Mouse (Mus musculus): Measurements from ENCODE around the gene Rps6ka5. TPM values are rescaled to one million over a fixed set of nuclear protein-coding genes. Genes with fewer than 3 reads are reported as not detected.

Rps6ka5 gene
- polyA plus RNA-seq, 1 experiment from 2014 or later: 6.1 TPM

DNA sequence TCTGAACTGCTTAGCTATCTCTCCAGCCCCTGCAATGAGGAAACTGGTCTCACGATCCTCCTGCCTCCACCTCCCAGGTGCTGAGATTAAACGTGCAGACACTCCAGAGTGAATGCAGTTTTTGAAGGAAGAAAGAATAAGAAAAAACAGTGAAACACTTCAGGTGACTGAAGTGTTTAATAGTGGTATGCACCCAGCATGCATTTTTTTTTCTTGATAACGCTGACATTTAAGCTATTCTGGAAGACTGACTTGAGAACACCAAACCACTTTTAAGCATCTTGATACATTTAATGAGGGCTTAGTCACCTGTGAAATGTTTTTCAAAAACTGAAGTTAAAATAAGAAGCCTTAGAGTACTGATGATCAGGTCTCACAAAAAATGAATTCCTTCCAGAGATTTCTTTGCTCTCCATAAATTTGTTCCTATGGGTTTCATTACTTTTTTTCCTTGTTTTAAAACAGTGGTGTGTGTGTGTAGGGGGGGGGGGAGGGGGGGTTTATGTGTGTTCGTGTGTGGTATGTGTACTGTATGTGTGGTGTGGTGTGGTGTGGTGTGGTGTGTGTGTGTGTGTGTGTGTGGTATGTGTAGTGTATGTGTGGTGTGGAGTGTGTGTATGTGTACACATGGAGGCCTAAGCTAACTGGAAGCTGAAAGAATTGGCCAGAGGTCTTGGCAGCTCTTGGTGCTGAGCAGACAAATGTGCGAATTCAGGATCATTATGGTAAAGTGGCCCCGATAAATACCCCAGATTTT lies 183.2 kb downstream of the Rps6ka5 start:
- no peak for ATAC-seq (replicated peaks; ENCODE audit: insufficient number of reproducible peaks, low FRiP score, low TSS enrichment)
- Histone ChIP-seq H3K36me3 (ENCODE audit: control insufficient read depth, insufficient read depth, low read length) (no peaks in the 10 kb centered on the region), H3K4me2 (no peak overlapping the region), H3K27me3 (ENCODE audit: control insufficient read depth, insufficient read depth, low read length) (no peaks in the 10 kb centered on the region), H3K27ac (ENCODE audit: low read depth, low read length) (no peak overlapping the region), H3K4me3 (ENCODE audit: low read depth, low read length) (no peak overlapping the region), H3K9me3 (replicated peaks; ENCODE audit: control insufficient read depth, low read length) (no peaks in the 10 kb centered on the region), H3K4me1 (ENCODE audit: control insufficient read depth, insufficient read depth, low read length) (no peaks in the 10 kb centered on the region), H3K9ac (ENCODE audit: low read depth, low read length) (no peak overlapping the region)
- WGBS (ENCODE audit: insufficient replicate concordance): 74% methylated on average over 6 of the region's 6 CpGs

DNA sequence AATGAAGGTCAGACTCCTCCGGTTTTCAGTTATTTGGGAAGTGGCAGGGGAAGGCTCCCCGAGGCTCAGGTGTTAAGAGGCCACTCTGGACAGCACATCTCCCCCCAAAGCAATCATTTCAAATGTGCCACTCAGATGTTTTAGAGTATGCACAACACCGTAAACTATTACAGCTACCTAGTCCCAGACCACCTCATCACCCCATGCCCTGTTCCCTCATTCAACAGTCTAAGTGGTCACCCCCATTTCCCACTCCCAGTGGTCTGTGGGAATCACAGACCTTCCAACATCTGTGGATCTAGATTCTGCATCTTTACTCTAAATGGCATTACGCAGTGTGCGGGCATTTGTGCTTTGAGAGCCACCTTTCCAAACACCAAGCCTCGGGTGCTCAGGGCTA lies 184.3 kb downstream of the Rps6ka5 start:
- Histone ChIP-seq H3K36me3 (ENCODE audit: control insufficient read depth, insufficient read depth, low read length) (no peaks in the 10 kb centered on the region), H3K4me3 (ENCODE audit: low read depth, low read length) (no peak overlapping the region), H3K9me3 (replicated peaks; ENCODE audit: control insufficient read depth, low read length) (no peaks in the 10 kb centered on the region), H3K27me3 (ENCODE audit: control insufficient read depth, insufficient read depth, low read length) (no peaks in the 10 kb centered on the region), H3K27ac (ENCODE audit: low read depth, low read length) (no peak overlapping the region), H3K9ac (ENCODE audit: low read depth, low read length) (no peak overlapping the region), H3K4me2 (no peak overlapping the region), H3K4me1 (ENCODE audit: control insufficient read depth, insufficient read depth, low read length) (no peaks in the 10 kb centered on the region)
- no peak for ATAC-seq (replicated peaks; ENCODE audit: insufficient number of reproducible peaks, low FRiP score, low TSS enrichment)
- WGBS (ENCODE audit: insufficient replicate concordance): 87% methylated on average over 6 of the region's 6 CpGs

DNA sequence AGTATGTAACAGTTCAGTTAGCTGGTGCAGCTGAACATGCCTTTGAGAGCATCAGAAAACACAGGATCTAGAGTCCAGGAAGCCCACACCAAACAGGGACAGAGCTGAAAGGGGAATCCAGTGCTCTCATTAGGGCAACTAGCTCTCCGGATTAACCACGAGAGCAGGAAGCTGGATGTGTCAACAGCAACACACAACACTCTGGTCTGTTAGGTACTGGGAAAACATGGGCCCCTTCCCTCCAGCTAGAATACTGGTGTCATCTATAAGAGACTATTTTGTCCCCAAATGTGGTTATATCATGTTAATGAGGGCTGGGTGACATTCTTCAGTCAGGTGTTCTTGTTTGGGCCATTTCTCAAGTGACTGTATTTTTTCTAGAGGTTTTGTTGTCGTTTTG lies 184.7 kb downstream of the Rps6ka5 start:
- no peak for ATAC-seq (replicated peaks; ENCODE audit: insufficient number of reproducible peaks, low FRiP score, low TSS enrichment)
- H3K27me3 ChIP-seq (ENCODE audit: control insufficient read depth, insufficient read depth, low read length): no peaks in the 10 kb centered on the region
- no peak overlapping the region for H3K9ac ChIP-seq (ENCODE audit: low read depth, low read length)
- H3K27ac ChIP-seq (ENCODE audit: low read depth, low read length): no peak overlapping the region
- no peaks in the 10 kb centered on the region for H3K9me3 ChIP-seq (replicated peaks; ENCODE audit: control insufficient read depth, low read length)
- no peaks in the 10 kb centered on the region for H3K4me1 ChIP-seq (ENCODE audit: control insufficient read depth, insufficient read depth, low read length)
- H3K4me2 ChIP-seq: no peak overlapping the region
- 36% methylated on average over 3 of the region's 3 CpGs for WGBS (ENCODE audit: insufficient replicate concordance)
- H3K36me3 ChIP-seq (ENCODE audit: control insufficient read depth, insufficient read depth, low read length): no peaks in the 10 kb centered on the region
- no peak overlapping the region for H3K4me3 ChIP-seq (ENCODE audit: low read depth, low read length)

DNA sequence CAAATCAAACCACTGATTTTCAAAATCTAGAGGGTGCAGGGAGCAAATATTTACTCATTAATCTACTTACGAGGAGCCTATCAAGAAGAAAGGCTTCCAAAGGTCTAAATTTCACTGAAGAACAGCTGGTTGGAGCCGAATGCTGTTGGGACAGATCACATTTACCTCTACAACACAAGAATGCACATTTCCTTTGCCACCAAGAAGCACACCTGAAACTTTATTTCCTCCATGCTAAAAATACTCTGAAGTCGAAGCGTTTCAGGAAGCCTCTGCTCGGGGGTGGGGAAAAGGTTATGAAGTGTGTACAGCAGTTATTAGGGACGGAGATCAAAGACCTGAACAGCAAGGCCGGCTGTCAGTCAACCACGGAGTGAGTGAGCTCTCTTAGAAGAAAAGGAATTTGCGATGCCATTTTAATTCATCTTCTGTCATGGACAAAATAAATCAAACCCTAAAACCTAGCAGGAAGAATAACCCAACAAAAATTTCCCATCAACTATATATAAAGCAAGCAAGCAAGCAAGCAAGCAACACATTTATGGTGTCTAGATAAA lies 187.5 kb downstream of the Rps6ka5 start:
- H3K27me3 ChIP-seq (ENCODE audit: control insufficient read depth, insufficient read depth, low read length): no peaks in the 10 kb centered on the region
- H3K9ac ChIP-seq (ENCODE audit: low read depth, low read length): no peak overlapping the region
- no peak for ATAC-seq (replicated peaks; ENCODE audit: insufficient number of reproducible peaks, low FRiP score, low TSS enrichment)
- H3K27ac ChIP-seq (ENCODE audit: low read depth, low read length): no peak overlapping the region
- H3K36me3 ChIP-seq (ENCODE audit: control insufficient read depth, insufficient read depth, low read length): no peaks in the 10 kb centered on the region
- H3K4me2 ChIP-seq: no peak overlapping the region
- WGBS (ENCODE audit: insufficient replicate concordance): 54% methylated on average over 9 of the region's 9 CpGs
- no peak overlapping the region for H3K4me3 ChIP-seq (ENCODE audit: low read depth, low read length)
- no peaks in the 10 kb centered on the region for H3K9me3 ChIP-seq (replicated peaks; ENCODE audit: control insufficient read depth, low read length)
- peaks cover 4% of the 10 kb centered on the region; the same call in 1 of the 2 replicates for H3K4me1 ChIP-seq (ENCODE audit: control insufficient read depth, insufficient read depth, low read length)

DNA sequence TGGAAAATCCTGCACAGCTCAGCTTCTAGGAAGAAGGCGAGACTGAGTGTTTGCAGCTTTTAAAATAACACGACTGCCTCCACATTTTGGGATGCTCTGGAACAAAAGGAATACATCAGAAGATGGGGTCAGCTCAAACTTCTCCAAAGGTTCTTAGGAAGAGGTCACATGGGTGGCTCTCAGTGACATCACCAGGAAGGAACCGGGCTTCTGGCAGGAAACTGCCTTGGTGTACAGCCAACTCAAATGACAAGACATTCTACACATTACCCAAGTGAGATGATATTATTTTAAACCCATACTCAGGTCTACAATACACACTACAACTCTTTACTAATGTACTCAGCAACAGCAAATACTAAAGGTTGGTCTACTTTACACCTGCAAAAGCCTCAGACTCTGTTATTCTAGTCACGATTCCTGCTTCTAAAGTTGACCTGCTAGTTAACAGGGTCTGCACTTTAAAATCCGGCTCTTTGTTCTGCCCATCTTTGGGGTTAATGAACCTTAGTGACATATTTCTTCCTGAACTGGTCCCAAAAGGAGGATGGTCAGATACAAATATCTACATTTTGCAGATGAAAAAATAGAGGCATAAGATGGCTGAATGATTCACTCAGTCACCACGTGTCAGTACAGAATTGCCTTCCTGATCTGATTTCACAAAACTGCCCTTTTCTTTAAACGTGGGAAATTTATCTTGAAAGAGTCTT lies 188.2 kb downstream of the Rps6ka5 start:
- 62% methylated on average over 7 of the region's 7 CpGs for WGBS (ENCODE audit: insufficient replicate concordance)

DNA sequence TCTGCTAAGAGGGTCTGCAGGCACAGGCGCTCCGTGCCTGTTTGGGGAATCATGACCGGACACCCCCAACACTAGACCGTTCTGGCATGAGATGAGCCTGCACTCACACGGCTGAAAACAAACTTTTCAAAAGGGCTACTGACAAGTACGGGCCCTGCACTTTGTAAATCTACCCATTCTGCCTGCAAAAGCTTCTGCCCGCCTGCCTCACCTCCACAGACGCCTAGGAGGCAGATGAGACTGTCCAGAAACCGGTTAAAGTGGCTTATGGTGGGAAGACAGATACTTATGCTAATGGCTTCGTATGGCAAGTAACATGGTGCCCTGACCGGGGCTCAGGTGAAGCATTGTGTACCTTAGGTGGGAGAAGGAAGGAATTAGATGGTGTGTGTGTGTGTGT lies 189.7 kb downstream of the Rps6ka5 start:
- Histone ChIP-seq H3K27ac (ENCODE audit: low read depth, low read length) (no peak overlapping the region), H3K27me3 (ENCODE audit: control insufficient read depth, insufficient read depth, low read length) (no peaks in the 10 kb centered on the region), H3K4me2 (no peak overlapping the region), H3K9ac (ENCODE audit: low read depth, low read length) (no peak overlapping the region), H3K9me3 (replicated peaks; ENCODE audit: control insufficient read depth, low read length) (no peaks in the 10 kb centered on the region), H3K36me3 (ENCODE audit: control insufficient read depth, insufficient read depth, low read length) (no peaks in the 10 kb centered on the region), H3K4me3 (ENCODE audit: low read depth, low read length) (no peak overlapping the region), H3K4me1 (ENCODE audit: control insufficient read depth, insufficient read depth, low read length) (peaks cover 7% of the 10 kb centered on the region)
- WGBS (ENCODE audit: insufficient replicate concordance): 60% methylated on average over 11 of the region's 11 CpGs
- no peak for ATAC-seq (replicated peaks; ENCODE audit: insufficient number of reproducible peaks, low FRiP score, low TSS enrichment)

More for the DNA sequence above, 188.2 kb downstream of the Rps6ka5 start:
- no peak overlapping the region for H3K27ac ChIP-seq (ENCODE audit: low read depth, low read length)
- H3K9me3 ChIP-seq (replicated peaks; ENCODE audit: control insufficient read depth, low read length): no peaks in the 10 kb centered on the region
- peaks cover 4% of the 10 kb centered on the region; the same call in 1 of the 2 replicates for H3K4me1 ChIP-seq (ENCODE audit: control insufficient read depth, insufficient read depth, low read length)
- no peak overlapping the region for H3K4me3 ChIP-seq (ENCODE audit: low read depth, low read length)
- no peak for ATAC-seq (replicated peaks; ENCODE audit: insufficient number of reproducible peaks, low FRiP score, low TSS enrichment)
- no peaks in the 10 kb centered on the region for H3K27me3 ChIP-seq (ENCODE audit: control insufficient read depth, insufficient read depth, low read length)
- H3K36me3 ChIP-seq (ENCODE audit: control insufficient read depth, insufficient read depth, low read length): no peaks in the 10 kb centered on the region
- no peak overlapping the region for H3K4me2 ChIP-seq
- H3K9ac ChIP-seq (ENCODE audit: low read depth, low read length): no peak overlapping the region

DNA sequence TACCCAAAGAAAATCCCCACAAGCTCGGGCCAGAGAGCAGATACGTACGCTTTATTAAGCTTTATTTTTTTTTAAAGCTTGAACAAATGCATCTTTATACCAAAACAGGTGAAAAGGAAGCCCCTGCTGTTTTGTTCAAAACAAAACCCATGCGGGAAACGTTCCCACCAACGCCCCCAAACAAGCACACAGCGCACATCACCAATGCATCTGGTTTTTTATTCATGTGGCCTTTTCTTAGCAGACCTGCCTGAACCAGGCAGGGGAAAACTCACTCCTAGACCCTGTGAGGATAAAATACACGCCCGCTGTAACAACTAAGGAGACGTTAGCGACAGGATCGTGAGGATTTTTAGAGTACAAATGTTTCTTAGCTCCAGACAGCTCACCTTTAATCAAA lies 191.8 kb downstream of the Rps6ka5 start:
- ATAC-seq (replicated peaks; ENCODE audit: insufficient number of reproducible peaks, low FRiP score, low TSS enrichment): no peak
- Histone ChIP-seq H3K9me3 (replicated peaks; ENCODE audit: control insufficient read depth, low read length) (no peaks in the 10 kb centered on the region), H3K27ac (ENCODE audit: low read depth, low read length) (no peak overlapping the region), H3K4me2 (no peak overlapping the region), H3K36me3 (ENCODE audit: control insufficient read depth, insufficient read depth, low read length) (no peaks in the 10 kb centered on the region), H3K4me1 (ENCODE audit: control insufficient read depth, insufficient read depth, low read length) (peaks cover 7% of the 10 kb centered on the region), H3K9ac (ENCODE audit: low read depth, low read length) (no peak overlapping the region), H3K4me3 (ENCODE audit: low read depth, low read length) (no peak overlapping the region), H3K27me3 (ENCODE audit: control insufficient read depth, insufficient read depth, low read length) (no peaks in the 10 kb centered on the region)
- 82% methylated on average over 12 of the region's 12 CpGs for WGBS (ENCODE audit: insufficient replicate concordance)

DNA sequence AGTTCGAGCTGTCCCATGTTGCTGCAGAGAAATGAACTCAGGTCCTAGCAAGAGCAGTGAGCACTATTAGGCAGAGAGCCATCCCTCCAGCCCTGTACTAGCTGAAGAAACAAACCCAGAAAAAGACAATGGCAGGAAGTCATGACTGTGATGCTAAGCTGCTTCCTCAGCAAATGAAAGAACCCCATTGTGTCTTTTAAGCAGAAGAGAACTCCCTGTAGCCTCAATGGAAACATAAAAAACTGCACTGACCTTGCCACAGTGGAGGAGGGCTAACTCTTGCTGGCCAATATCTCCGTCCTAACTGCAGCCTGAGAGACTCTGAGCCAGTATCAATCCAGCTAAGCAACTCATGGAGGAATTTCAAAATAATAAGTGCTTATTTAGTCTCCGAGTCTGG lies 192.8 kb downstream of the Rps6ka5 start:
- WGBS (ENCODE audit: insufficient replicate concordance): 52% methylated on average over 3 of the region's 3 CpGs
- no peaks in the 10 kb centered on the region for H3K9me3 ChIP-seq (replicated peaks; ENCODE audit: control insufficient read depth, low read length)
- no peaks in the 10 kb centered on the region for H3K27me3 ChIP-seq (ENCODE audit: control insufficient read depth, insufficient read depth, low read length)
- no peak for ATAC-seq (replicated peaks; ENCODE audit: insufficient number of reproducible peaks, low FRiP score, low TSS enrichment)
- no peak overlapping the region for H3K4me2 ChIP-seq
- H3K4me3 ChIP-seq (ENCODE audit: low read depth, low read length): no peak overlapping the region
- peak overlapping the region; percentile 67 for H3K27ac ChIP-seq (ENCODE audit: low read depth, low read length)
- no peaks in the 10 kb centered on the region for H3K36me3 ChIP-seq (ENCODE audit: control insufficient read depth, insufficient read depth, low read length)
- H3K4me1 ChIP-seq (ENCODE audit: control insufficient read depth, insufficient read depth, low read length): peaks cover 14% of the 10 kb centered on the region
- H3K9ac ChIP-seq (ENCODE audit: low read depth, low read length): no peak overlapping the region

Measured in heart, embryonic 11.5 days (tissue).